Mouse (Mus musculus): ENCODE results near the gene Izumo2. TPM values are rescaled to one million over a fixed set of nuclear protein-coding genes. Genes with fewer than 3 reads are reported as not detected.

The Izumo2 gene
- polyA plus RNA-seq (2021; fragmentation: Nextera tagmentation): not detected in 2 replicates
- long read RNA-seq, experiment 1: 0 reads
- long read RNA-seq, experiment 2: 0 reads

GRCm38 (mm10) chr7:44708574-44708973, at the start of gene Izumo2:
TSS of gene Izumo2 (plus strand) at chr7:44708742.

GRCm38 (mm10) chr7:44670803-44671202, 37.7 kb upstream of the Izumo2 start, which contains the start of gene Myh14:
TSS of gene Myh14 (minus strand) at chr7:44670843.

GRCm38 (mm10) chr7:44748101-44749044, 39.8 kb downstream of the Izumo2 start, which contains the start of gene Vrk3:
TSS of gene Vrk3 (plus strand) at chr7:44748413.

GRCm38 (mm10) chr7:44750950-44751349, 42.4 kb downstream of the Izumo2 start, which contains the start of gene Zfp473:
TSS of gene Zfp473 (minus strand) at chr7:44751050.

Other genes with a start within 250 kb of the Izumo2 start
- gene Aspdh, start 243.4 kb upstream of the Izumo2 start, polyA plus RNA-seq (2021; fragmentation: Nextera tagmentation): 0.58 and 0.73 TPM in 2 replicates
- gene Josd2, start 240.8 kb upstream of the Izumo2 start, polyA plus RNA-seq (2021; fragmentation: Nextera tagmentation): 104 and 106 TPM in 2 replicates
- 176 and 362 TPM in 2 replicates for gene Emc10, start 212.2 kb upstream of the Izumo2 start, polyA plus RNA-seq (2021; fragmentation: Nextera tagmentation)
- 6.3 and 9.3 TPM in 2 replicates for gene Fam71e1, start 212.2 kb upstream of the Izumo2 start, polyA plus RNA-seq (2021; fragmentation: Nextera tagmentation)
- gene Mybpc2, start 184.1 kb upstream of the Izumo2 start, polyA plus RNA-seq (2021; fragmentation: Nextera tagmentation): 0.15 and 0.18 TPM in 2 replicates
- 0.05 TPM in 1 of 2 replicates, not detected in the other for gene Spib, start 176.7 kb upstream of the Izumo2 start, polyA plus RNA-seq (2021; fragmentation: Nextera tagmentation)
- 5.5 and 5.9 TPM in 2 replicates for gene Pold1, start 159.9 kb upstream of the Izumo2 start, polyA plus RNA-seq (2021; fragmentation: Nextera tagmentation)
- gene Nr1h2, start 154.8 kb upstream of the Izumo2 start, polyA plus RNA-seq (2021; fragmentation: Nextera tagmentation): 42.0 and 67.6 TPM in 2 replicates
- gene Napsa, start 136.4 kb upstream of the Izumo2 start, polyA plus RNA-seq (2021; fragmentation: Nextera tagmentation): 0.23 and 0.34 TPM in 2 replicates
- gene Kcnc3, start 118.1 kb upstream of the Izumo2 start, polyA plus RNA-seq (2021; fragmentation: Nextera tagmentation): 2.6 and 34.9 TPM in 2 replicates
- gene Myh14, start 37.9 kb upstream of the Izumo2 start, polyA plus RNA-seq (2021; fragmentation: Nextera tagmentation): 20.8 and 23.6 TPM in 2 replicates
- 29.4 and 33.2 TPM in 2 replicates for gene Vrk3, start 39.7 kb downstream of the Izumo2 start, polyA plus RNA-seq (2021; fragmentation: Nextera tagmentation)
- 0.18 and 0.42 TPM in 2 replicates for gene Zfp473, start 42.3 kb downstream of the Izumo2 start, polyA plus RNA-seq (2021; fragmentation: Nextera tagmentation)
- gene Nup62, start 107.3 kb downstream of the Izumo2 start, polyA plus RNA-seq (2021; fragmentation: Nextera tagmentation): 9.7 and 11.8 TPM in 2 replicates
- gene Il4i1, start 107.6 kb downstream of the Izumo2 start, polyA plus RNA-seq (2021; fragmentation: Nextera tagmentation): 0.51 and 1.0 TPM in 2 replicates
- gene Atf5, start 107.9 kb downstream of the Izumo2 start, polyA plus RNA-seq (2021; fragmentation: Nextera tagmentation): 0.93 and 2.1 TPM in 2 replicates
- gene Akt1s1, start 140.2 kb downstream of the Izumo2 start, polyA plus RNA-seq (2021; fragmentation: Nextera tagmentation): 31.0 and 50.0 TPM in 2 replicates
- 48.7 and 69.5 TPM in 2 replicates for gene Tbc1d17, start 140.3 kb downstream of the Izumo2 start, polyA plus RNA-seq (2021; fragmentation: Nextera tagmentation)
- gene Pnkp, start 148.4 kb downstream of the Izumo2 start, polyA plus RNA-seq (2021; fragmentation: Nextera tagmentation): 25.1 and 38.7 TPM in 2 replicates
- gene Ptov1, start 161.0 kb downstream of the Izumo2 start, polyA plus RNA-seq (2021; fragmentation: Nextera tagmentation): 120 and 523 TPM in 2 replicates
- 114 and 117 TPM in 2 replicates for gene Med25, start 184.0 kb downstream of the Izumo2 start, polyA plus RNA-seq (2021; fragmentation: Nextera tagmentation)
- 11.3 and 12.2 TPM in 2 replicates for gene Fuz, start 187.3 kb downstream of the Izumo2 start, polyA plus RNA-seq (2021; fragmentation: Nextera tagmentation)
- 27.8 and 116 TPM in 2 replicates for gene Ap2a1, start 220.8 kb downstream of the Izumo2 start, polyA plus RNA-seq (2021; fragmentation: Nextera tagmentation)
- gene Tsks, start 234.5 kb downstream of the Izumo2 start, polyA plus RNA-seq (2021; fragmentation: Nextera tagmentation): 0.91 and 0.97 TPM in 2 replicates

Data from left cerebral cortex, adult 6 months (tissue).